Mouse (Mus musculus) ES-Bruce4 (cell line): ENCODE measurements around the gene Gm884.

Experiments used
- CTCF ChIP-seq: IDR thresholded peaks from one replicate; pipeline ENCODE4 v1.8.1; 2011; ENCODE audit warnings: low read depth, low read length
- EP300 ChIP-seq: IDR thresholded peaks from 2 replicates; pipeline ENCODE4 v1.6.1; 2011; ENCODE audit warnings: low read depth, low read length; ENCODE audit not compliant: insufficient read depth
- POLR2A ChIP-seq: IDR thresholded peaks from one replicate; pipeline ENCODE4 v1.8.1; 2011; ENCODE audit warnings: low read length; ENCODE audit not compliant: insufficient read depth

DNA sequence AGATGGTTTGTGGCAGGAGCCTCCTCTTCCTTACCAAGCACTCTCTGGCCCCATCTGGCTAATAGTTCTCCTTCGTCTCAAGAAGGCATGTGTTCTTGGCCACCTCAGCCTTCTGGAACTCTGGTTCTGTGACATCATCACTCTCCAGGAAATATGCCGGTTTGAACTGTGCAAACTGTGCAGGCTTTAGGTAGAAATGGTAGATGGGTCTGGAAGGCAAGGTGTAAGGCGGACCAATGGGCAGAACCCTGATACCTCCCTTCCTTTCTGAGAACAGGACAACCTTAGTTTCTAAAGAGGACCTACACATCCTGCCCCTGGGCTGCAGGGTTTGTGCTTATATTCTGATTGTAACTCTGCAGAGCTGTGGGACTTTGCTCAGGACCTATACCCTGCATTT is 17.9 kb upstream of the Gm884 start, which contains the start of gene Lyzl6:
- TF ChIP-seq CTCF (no peak), POLR2A (no peak), EP300 (no peak)
